Mouse (Mus musculus): ENCODE measurements around the gene Rnf19b. TPM values are rescaled to one million over a fixed set of nuclear protein-coding genes. Genes with fewer than 3 reads are reported as not detected.

Gene Rnf19b
- total and polyA plus RNA-seq, 2 experiments: 35.0 to 49.1 TPM

GRCm38 (mm10) chr4:129067638-129068415, 9.8 kb downstream of the Rnf19b start:
- TF ChIP-seq CTCF (IDR thresholded peaks at IDR 0.05; ENCODE audit: low read depth, low read length): no peak
- TF ChIP-seq POLR2A (IDR thresholded peaks at IDR 0.05; ENCODE audit: extremely low read depth, insufficient read depth, low read length): no peak
- Histone ChIP-seq H3K4me1 (ENCODE audit: control insufficient read depth, insufficient read depth, low read length) (no peaks in the 10 kb centered on the region; the same call in 1 of the 2 replicates), H3K4me3 (ENCODE audit: insufficient read depth, low read depth, low read length) (no peak overlapping the region), H3K9ac (ENCODE audit: low read depth, low read length) (no peak overlapping the region), H3K27ac (replicated peaks; ENCODE audit: insufficient read depth, low read depth, low read length) (no peak overlapping the region), H3K36me3 (ENCODE audit: control insufficient read depth, insufficient read depth, low read length) (peaks cover under 1% of the 10 kb centered on the region), H3K27me3 (ENCODE audit: control insufficient read depth, insufficient read depth, low read length) (no peaks in the 10 kb centered on the region), H3K79me2 (ENCODE audit: control insufficient read depth, insufficient read depth, low read length) (peaks cover 19% of the 10 kb centered on the region; the same call in 1 of the 2 replicates)
- WGBS: 62% methylated on average over 5 of the region's 5 CpGs
- DNase-seq (ENCODE audit: extremely low read depth, low read depth, low spot score): no peak

DNA sequence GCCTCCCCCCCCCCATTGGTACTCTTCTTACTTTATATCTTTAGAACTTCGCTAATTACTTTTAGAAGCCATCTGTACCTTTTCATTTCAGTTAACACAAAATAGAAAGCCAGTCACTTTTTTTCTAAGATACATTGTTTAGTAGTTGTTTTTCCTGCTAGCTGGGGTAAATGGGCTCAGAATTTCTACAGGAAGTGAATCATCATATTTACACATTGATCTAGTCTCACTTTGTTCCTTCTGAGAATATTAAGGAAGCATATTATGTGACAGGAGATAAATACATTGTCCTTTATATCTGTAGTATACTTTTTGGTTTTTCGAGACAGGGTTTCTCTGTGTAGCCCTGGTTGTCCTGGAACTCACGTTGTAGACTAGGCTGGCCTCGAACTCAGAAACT, 10.8 kb downstream of the Rnf19b start:
- no peak for DNase-seq (ENCODE audit: extremely low read depth, low read depth, low spot score)
- Histone ChIP-seq H3K79me2 (ENCODE audit: control insufficient read depth, insufficient read depth, low read length) (peaks cover 16% of the 10 kb centered on the region; the same call in 1 of the 2 replicates), H3K4me1 (ENCODE audit: control insufficient read depth, insufficient read depth, low read length) (no peaks in the 10 kb centered on the region; the same call in 1 of the 2 replicates), H3K27ac (replicated peaks; ENCODE audit: insufficient read depth, low read depth, low read length) (no peak overlapping the region), H3K4me3 (ENCODE audit: insufficient read depth, low read depth, low read length) (no peak overlapping the region), H3K9ac (ENCODE audit: low read depth, low read length) (no peak overlapping the region), H3K36me3 (ENCODE audit: control insufficient read depth, insufficient read depth, low read length) (peaks cover 10% of the 10 kb centered on the region), H3K27me3 (ENCODE audit: control insufficient read depth, insufficient read depth, low read length) (no peaks in the 10 kb centered on the region)
- 80% methylated on average over 4 of the region's 4 CpGs for WGBS
- TF ChIP-seq POLR2A (IDR thresholded peaks at IDR 0.05; ENCODE audit: extremely low read depth, insufficient read depth, low read length) (no peak), CTCF (IDR thresholded peaks at IDR 0.05; ENCODE audit: low read depth, low read length) (no peak)

- no peak for DNase-seq (ENCODE audit: extremely low read depth, low read depth, low spot score)
- Histone ChIP-seq H3K27ac (replicated peaks; ENCODE audit: insufficient read depth, low read depth, low read length) (no peak overlapping the region), H3K4me1 (ENCODE audit: control insufficient read depth, insufficient read depth, low read length) (no peaks in the 10 kb centered on the region), H3K79me2 (ENCODE audit: control insufficient read depth, insufficient read depth, low read length) (no peaks in the 10 kb centered on the region), H3K27me3 (ENCODE audit: control insufficient read depth, insufficient read depth, low read length) (no peaks in the 10 kb centered on the region), H3K4me3 (ENCODE audit: insufficient read depth, low read depth, low read length) (no peak overlapping the region), H3K9ac (ENCODE audit: low read depth, low read length) (no peak overlapping the region), H3K36me3 (ENCODE audit: control insufficient read depth, insufficient read depth, low read length) (peaks cover 54% of the 10 kb centered on the region)
- TF ChIP-seq POLR2A (IDR thresholded peaks at IDR 0.05; ENCODE audit: extremely low read depth, insufficient read depth, low read length) (no peak), CTCF (IDR thresholded peaks at IDR 0.05; ENCODE audit: low read depth, low read length) (no peak)
- 90% methylated on average over 9 of the region's 9 CpGs for WGBS
These were observed 21.1 kb downstream of the Rnf19b start for GRCm38 (mm10) chr4:129079126-129079525.

GRCm38 (mm10) chr4:129081041-129081440, 23.0 kb downstream of the Rnf19b start:
- Histone ChIP-seq H3K4me1 (ENCODE audit: control insufficient read depth, insufficient read depth, low read length) (no peaks in the 10 kb centered on the region), H3K27ac (replicated peaks; ENCODE audit: insufficient read depth, low read depth, low read length) (no peak overlapping the region), H3K79me2 (ENCODE audit: control insufficient read depth, insufficient read depth, low read length) (no peaks in the 10 kb centered on the region), H3K36me3 (ENCODE audit: control insufficient read depth, insufficient read depth, low read length) (peaks cover 39% of the 10 kb centered on the region), H3K4me3 (ENCODE audit: insufficient read depth, low read depth, low read length) (no peak overlapping the region), H3K27me3 (ENCODE audit: control insufficient read depth, insufficient read depth, low read length) (no peaks in the 10 kb centered on the region), H3K9ac (ENCODE audit: low read depth, low read length) (no peak overlapping the region)
- 89% methylated on average over 7 of the region's 7 CpGs for WGBS
- DNase-seq (ENCODE audit: extremely low read depth, low read depth, low spot score): no peak
- TF ChIP-seq CTCF (IDR thresholded peaks at IDR 0.05; ENCODE audit: low read depth, low read length): no peak
- TF ChIP-seq POLR2A (IDR thresholded peaks at IDR 0.05; ENCODE audit: extremely low read depth, insufficient read depth, low read length): no peak

DNA sequence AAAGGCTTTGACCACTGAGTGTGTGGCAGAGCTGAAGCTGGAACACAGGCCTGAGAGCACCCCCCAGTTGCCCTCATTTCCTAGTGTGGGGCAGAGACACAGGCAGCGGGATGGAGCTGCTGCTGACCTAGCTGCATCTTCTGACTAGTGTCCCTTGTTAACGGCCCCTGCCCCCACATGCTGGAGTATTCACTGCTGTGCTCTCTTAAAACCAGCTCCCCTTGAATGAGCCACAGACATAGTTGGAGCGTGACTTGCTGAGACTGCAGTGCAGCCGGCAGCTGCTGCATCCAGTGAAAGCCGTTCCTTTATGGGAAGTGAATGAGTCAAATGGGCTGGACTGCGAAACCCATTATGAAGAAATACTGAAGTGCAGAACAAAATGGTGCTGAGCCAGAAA, 23.4 kb downstream of the Rnf19b start:
- no peak overlapping the region for H3K9ac ChIP-seq (ENCODE audit: low read depth, low read length)
- H3K27me3 ChIP-seq (ENCODE audit: control insufficient read depth, insufficient read depth, low read length): no peaks in the 10 kb centered on the region
- no peak overlapping the region for H3K4me3 ChIP-seq (ENCODE audit: insufficient read depth, low read depth, low read length)
- TF ChIP-seq CTCF (IDR thresholded peaks at IDR 0.05; ENCODE audit: low read depth, low read length) (no peak), POLR2A (IDR thresholded peaks at IDR 0.05; ENCODE audit: extremely low read depth, insufficient read depth, low read length) (no peak)
- 90% methylated on average over 6 of the region's 6 CpGs for WGBS
- H3K36me3 ChIP-seq (ENCODE audit: control insufficient read depth, insufficient read depth, low read length): peaks cover 38% of the 10 kb centered on the region
- H3K4me1 ChIP-seq (ENCODE audit: control insufficient read depth, insufficient read depth, low read length): no peaks in the 10 kb centered on the region
- no peak for DNase-seq (ENCODE audit: extremely low read depth, low read depth, low spot score)
- H3K27ac ChIP-seq (replicated peaks; ENCODE audit: insufficient read depth, low read depth, low read length): no peak overlapping the region
- no peaks in the 10 kb centered on the region for H3K79me2 ChIP-seq (ENCODE audit: control insufficient read depth, insufficient read depth, low read length)

GRCm38 (mm10) chr4:129081939-129082338, 23.9 kb downstream of the Rnf19b start:
- no peak for TF ChIP-seq POLR2A (IDR thresholded peaks at IDR 0.05; ENCODE audit: extremely low read depth, insufficient read depth, low read length)
- H3K4me1 ChIP-seq (ENCODE audit: control insufficient read depth, insufficient read depth, low read length): no peaks in the 10 kb centered on the region
- peaks cover 36% of the 10 kb centered on the region for H3K36me3 ChIP-seq (ENCODE audit: control insufficient read depth, insufficient read depth, low read length)
- no peaks in the 10 kb centered on the region for H3K79me2 ChIP-seq (ENCODE audit: control insufficient read depth, insufficient read depth, low read length)
- whole genome bisulfite sequencing: 76% methylated on average over 3 of the region's 3 CpGs
- H3K4me3 ChIP-seq (ENCODE audit: insufficient read depth, low read depth, low read length): no peak overlapping the region
- no peak overlapping the region for H3K9ac ChIP-seq (ENCODE audit: low read depth, low read length)
- DNase-seq (ENCODE audit: extremely low read depth, low read depth, low spot score): no peak
- no peak overlapping the region for H3K27ac ChIP-seq (replicated peaks; ENCODE audit: insufficient read depth, low read depth, low read length)
- H3K27me3 ChIP-seq (ENCODE audit: control insufficient read depth, insufficient read depth, low read length): no peaks in the 10 kb centered on the region

Measured in liver, adult 2 months (tissue).